Mouse (Mus musculus): ENCODE measurements at regions not wholly inside any gene's neighbourhood (a gene's known extent, or its start where the extent isn't known, plus 50 kb on each side); places are given as distances from the start of the nearest gene placed in this dataset.

DNA sequence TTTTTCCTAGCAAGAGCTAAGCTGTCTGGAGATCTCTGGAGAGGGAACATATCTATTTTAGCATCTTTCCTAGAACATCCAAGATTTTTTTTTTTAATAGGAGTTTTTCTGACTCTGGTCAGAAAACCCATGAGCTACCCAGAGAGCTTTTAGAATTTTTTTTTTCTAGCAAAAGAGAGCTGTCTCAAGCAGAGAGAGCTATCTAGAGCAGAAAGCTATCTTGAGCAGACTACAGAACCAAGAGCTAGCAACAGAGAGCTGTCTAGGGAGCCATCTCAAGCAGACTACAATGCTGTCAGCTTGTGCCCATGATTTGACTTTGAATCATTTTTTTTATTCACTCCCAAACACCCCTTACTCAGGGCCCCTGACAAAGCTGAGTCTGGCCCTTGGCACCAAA, 112.5 kb downstream of the Mbip start:
- no peak for DNase-seq
- Histone ChIP-seq H3K4me3 (no peak overlapping the region), H3K27ac (no peak overlapping the region)
- TF ChIP-seq CTCF (IDR thresholded peaks at IDR 0.05), result no peak
- intact Hi-C loops (cut with DNase I), result no loop called here

DNA sequence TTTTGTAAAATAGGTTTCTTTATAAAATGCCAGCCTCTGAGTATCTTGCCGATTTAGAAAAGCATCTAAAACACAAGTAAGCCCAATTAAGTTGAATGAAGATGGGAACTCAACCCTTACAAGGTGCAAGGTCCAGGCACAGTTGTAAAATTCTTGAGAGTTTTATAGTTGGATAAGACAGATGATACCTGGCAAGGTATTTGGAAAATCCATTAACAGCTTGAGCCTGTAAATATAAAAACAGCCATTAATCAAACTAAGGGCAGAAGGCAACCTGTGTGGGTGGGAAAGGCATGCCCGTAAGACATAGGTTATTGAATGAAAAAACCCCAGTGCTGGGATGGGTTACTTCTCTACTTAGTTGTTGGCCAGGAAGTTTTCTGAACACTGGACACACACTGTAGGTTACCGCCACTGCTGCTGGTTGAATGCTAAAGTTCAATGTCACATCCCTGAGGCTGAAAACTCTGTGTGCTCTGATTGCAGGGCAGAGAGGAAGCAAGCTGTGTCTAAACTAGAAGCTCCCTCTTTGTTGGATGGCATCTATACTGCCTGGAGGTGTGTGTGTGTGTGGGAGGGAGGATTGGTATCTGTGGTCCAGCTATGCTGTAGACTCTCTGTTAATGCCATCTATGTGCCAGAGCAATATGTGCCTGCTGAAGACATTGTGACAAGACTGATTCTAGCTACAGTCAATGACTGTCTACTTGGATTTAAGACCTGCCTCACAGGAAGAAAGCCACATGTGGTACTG, 121.4 kb downstream of the Mbip start:
- intact Hi-C loops (cut with DNase I), result no loop called here
- no peak for DNase-seq
- no peak overlapping the region for H3K4me3 ChIP-seq
- TF ChIP-seq CTCF (IDR thresholded peaks at IDR 0.05), result no peak
- no peak overlapping the region for H3K27ac ChIP-seq

DNA sequence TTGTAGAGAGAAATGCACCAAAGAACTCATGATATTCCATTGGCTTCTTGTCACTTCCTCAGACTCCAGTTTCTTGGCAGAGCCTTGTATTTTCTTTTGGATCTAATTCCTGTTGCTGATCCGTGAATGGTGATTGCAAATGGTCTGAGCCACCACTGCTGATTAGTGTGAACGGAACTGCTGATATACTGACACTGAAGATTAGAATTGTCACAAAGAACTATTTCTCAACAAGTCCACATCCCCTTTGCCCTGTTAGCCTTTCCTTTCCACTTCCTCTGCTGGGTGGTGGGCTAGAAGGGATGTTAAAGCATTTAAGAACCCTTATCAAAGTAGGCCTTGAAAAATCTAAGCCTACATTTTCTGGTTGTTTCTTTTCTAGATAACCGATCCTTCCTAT, 152.2 kb downstream of the Mbip start:
- no peak for TF ChIP-seq CTCF (IDR thresholded peaks at IDR 0.05)
- intact Hi-C loops (cut with DNase I), result no loop called here
- H3K4me3 ChIP-seq, result no peak overlapping the region
- H3K27ac ChIP-seq, result no peak overlapping the region
- no peak for DNase-seq

DNA sequence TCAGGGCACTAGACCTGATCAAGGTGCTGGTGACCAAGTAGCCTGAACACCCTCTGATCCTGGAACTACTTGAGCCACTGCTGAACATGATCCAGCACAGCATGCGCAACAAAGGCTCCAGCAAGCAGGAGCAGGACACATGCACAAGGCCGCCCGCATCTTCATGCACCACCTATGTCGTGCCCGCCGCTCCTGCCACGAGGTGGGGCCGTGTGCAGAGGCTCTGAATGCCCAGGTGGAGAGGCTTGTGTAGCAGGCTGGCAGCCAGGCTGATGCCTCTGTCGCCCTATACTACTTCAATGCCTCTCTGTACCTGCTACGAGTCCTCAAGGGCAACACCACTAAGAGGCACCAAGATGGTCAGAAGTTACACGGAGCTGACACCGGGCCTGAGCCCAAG, 156.1 kb downstream of the Mbip start:
- no peak overlapping the region for H3K4me3 ChIP-seq
- H3K27ac ChIP-seq, result no peak overlapping the region
- no peak for DNase-seq
- intact Hi-C loops (cut with DNase I), result no loop called here
- no peak for TF ChIP-seq CTCF (IDR thresholded peaks at IDR 0.05)

DNA sequence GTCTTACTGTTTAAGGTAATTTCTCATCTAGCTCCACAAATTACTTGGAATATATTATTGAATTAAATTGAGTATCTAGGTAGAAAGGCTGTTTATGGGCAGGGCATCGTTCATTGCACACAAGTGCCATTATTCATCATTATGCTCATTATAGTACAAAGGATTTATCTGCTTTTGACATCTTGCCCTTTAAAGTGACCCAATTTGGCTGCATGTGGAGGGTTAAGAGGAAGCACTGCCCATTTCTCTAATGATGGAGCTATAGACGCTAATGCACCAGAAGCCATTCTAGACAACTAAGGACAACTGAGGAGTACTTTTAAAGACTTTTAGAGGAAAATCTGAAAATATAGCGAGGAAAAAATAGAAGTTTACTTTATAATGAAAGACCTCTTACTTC, 185.0 kb downstream of the Mbip start:
- Histone ChIP-seq H3K4me3 (no peak overlapping the region), H3K27ac (no peak overlapping the region)
- intact Hi-C loops (cut with DNase I), result no loop called here
- DNase-seq, result no peak
- no peak for TF ChIP-seq CTCF (IDR thresholded peaks at IDR 0.05)

DNA sequence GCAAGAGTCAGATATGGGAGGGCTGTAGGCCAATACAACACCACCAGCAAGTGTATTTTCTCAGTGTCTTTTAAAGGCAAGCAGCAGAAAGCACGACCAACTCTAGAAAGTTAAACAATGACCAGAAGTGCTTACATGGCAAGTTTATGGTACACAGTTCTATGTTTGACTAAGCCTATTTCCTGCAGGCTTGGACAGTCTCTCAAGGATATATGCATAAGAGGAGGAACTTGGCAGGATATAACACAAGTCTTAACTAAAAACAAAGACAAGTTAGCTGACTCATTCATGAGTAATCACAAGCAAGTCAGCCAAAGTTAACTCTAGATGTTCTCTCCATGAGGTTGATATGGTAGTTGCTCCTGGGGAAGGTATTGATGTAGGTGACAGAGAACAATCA, 201.3 kb downstream of the Mbip start:
- DNase-seq, result no peak
- TF ChIP-seq CTCF (IDR thresholded peaks at IDR 0.05), result no peak
- Histone ChIP-seq H3K4me3 (no peak overlapping the region), H3K27ac (no peak overlapping the region)
- intact Hi-C loops (cut with DNase I), result no loop called here

DNA sequence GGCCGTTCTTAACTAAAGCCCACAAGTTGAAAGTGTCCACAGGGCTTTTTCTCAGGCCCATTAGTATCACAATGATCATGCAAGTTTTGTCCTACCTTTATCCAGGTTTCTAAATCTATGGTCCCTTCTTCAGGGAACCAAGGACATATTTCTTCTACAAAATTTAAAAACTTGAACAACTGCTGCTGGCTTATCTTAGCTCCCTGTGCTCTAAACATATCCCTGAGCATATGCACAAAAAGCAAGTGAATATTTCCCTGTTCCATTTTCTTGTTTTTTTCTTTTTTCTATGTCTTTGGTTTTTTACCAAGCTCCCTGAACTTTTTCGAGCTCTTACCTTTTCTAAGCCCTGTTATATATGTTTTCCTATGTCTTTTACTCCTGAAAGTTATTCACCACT, 201.9 kb downstream of the Mbip start:
- no peak for DNase-seq
- Histone ChIP-seq H3K27ac (no peak overlapping the region), H3K4me3 (no peak overlapping the region)
- intact Hi-C loops (cut with DNase I), result no loop called here
- no peak for TF ChIP-seq CTCF (IDR thresholded peaks at IDR 0.05)

DNA sequence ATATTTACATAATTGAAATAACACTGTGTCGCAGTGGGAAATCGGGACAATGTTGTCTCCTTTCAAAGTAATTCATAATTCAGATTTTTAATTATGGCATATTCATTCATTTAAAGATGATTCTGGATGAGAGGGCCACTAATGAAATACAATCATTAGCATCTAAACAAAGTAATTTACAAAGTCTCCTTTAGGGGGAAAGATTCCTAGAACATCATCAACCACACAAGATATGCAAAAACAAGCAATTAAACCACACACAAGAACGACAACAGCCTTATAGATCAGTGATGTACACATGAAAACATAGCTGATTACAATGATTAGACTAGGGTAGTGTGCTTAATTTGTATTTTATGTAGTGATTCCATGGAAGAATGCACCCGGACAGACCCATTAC, 231.2 kb downstream of the Mbip start:
- H3K27ac ChIP-seq, result no peak overlapping the region
- H3K4me3 ChIP-seq, result no peak overlapping the region
- no peak for DNase-seq
- TF ChIP-seq CTCF (IDR thresholded peaks at IDR 0.05), result no peak
- intact Hi-C loops (cut with DNase I), result no loop called here

DNA sequence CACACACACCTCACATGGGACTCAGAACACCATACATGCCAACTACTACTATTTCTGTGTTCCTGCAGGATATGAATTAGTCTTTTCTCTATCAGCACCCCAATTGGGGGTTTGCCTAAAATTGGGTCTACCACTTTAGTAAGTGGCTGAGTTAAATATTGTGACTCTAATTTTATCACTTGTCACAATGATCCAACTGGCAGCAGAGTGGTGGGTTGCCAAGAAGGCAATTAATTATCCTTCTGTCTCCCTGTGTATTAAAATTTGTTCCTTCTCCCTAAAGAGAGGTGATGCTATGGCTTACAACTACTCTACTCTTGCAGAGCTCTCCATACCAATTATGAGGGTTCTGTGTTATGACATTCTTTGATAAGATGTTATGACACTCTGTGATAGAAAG, 245.3 kb downstream of the Brms1l start:
- no peak overlapping the region for H3K4me3 ChIP-seq
- no peak overlapping the region for H3K27ac ChIP-seq
- DNase-seq, result no peak
- no peak for TF ChIP-seq CTCF (IDR thresholded peaks at IDR 0.05)
- intact Hi-C loops (cut with DNase I), result no loop called here

DNA sequence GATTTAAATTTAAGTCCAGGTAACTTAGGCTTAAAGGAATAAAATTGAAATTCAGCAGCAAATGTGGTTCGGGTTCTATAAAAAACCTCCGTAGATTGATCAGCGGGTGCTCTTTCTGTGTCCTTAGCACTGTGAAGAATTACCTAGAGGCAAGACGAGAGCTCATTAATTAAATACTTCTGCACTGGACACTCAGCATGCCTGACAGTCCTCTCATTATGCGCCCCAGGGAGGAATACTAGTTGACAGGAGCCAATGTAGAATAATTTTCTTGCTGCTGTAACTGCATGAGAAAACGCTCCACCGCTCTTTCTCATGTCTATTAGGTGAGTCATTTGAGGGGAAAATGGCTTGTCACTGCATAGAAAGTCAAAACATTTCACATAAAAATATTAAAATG, 228.1 kb downstream of the Brms1l start:
- DNase-seq, result no peak
- TF ChIP-seq CTCF (IDR thresholded peaks at IDR 0.05), result no peak
- Histone ChIP-seq H3K4me3 (no peak overlapping the region), H3K27ac (no peak overlapping the region)
- intact Hi-C loops (cut with DNase I), result loop anchor here (5.0 kb wide), 1 partner anchor 478 kb away; no protein-coding TSS in a partner anchor

DNA sequence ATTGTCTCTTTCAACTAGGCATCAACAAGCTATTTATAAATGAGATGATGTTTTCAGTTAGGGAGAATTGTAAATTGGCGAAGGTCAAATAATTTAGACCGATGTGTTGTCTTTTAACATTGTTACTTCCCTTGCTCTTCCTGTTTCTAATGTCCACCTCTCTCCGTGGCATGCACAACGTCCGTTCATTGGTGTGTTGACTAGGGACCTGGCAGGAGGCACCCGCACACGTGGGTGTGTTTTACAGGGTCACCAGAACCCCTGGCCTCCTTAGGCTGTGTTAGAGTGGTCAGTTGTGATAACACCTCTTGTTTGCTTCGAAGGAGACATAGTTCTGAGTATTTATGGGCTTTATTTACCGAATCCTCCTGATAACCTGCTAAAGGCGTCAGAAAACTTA, 222.8 kb downstream of the Brms1l start:
- TF ChIP-seq CTCF (IDR thresholded peaks at IDR 0.05), result no peak
- Histone ChIP-seq H3K27ac (no peak overlapping the region), H3K4me3 (no peak overlapping the region)
- intact Hi-C loops (cut with DNase I), result loop anchor here (2.0 to 5.0 kb wide), 2 partner anchors 468 to 578 kb away; no protein-coding TSS in a partner anchor
- no peak for DNase-seq

DNA sequence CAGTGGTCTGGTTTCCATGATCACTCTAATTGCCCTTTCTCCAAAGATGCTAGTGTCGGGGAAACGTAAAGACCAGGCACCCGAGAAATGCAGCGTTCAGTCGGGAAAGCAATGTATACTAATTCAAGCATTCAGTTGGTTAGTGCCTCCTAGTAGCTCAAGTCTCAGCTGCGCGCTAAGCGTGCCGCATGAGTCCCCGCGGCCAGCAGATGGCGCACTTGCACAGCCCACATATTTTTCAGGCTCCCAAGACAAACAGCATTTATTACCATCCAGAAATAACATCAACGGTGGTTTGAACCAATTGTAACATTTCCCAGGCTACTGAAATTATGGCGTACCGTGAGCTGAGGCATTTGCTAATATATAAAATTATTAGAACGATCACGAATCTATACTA, 222.3 kb downstream of the Brms1l start:
- intact Hi-C loops (cut with DNase I), result loop anchor here (2.0 to 5.0 kb wide), 2 partner anchors 469 to 578 kb away; no protein-coding TSS in a partner anchor
- peak; percentile 94 for TF ChIP-seq CTCF (IDR thresholded peaks at IDR 0.05)
- Histone ChIP-seq H3K27ac (no peak overlapping the region), H3K4me3 (no peak overlapping the region)
- peak; percentile 67 for DNase-seq

DNA sequence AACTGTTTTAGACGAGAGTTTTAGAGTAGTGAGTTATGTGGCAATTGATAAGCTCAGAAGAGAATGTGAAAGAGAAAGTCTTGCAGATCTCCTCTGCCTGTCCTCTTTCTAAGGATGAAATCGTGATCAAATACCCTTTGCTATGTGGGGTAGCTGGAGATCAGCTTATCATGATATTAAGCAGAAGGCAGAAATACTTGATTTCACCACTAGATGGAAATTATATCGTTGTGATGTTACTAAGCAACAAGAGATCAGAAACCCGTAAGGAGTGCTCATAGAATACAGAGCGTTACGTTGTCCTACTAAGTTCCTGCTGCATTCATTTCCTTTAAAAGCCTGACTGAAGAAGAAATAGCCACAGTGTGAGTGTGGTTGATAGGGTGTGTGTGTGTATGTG, 219.3 kb downstream of the Brms1l start:
- no peak for DNase-seq
- intact Hi-C loops (cut with DNase I), result loop anchor here (5.0 kb wide), 1 partner anchor 472 kb away; no protein-coding TSS in a partner anchor
- no peak for TF ChIP-seq CTCF (IDR thresholded peaks at IDR 0.05)
- Histone ChIP-seq H3K27ac (no peak overlapping the region), H3K4me3 (no peak overlapping the region)

DNA sequence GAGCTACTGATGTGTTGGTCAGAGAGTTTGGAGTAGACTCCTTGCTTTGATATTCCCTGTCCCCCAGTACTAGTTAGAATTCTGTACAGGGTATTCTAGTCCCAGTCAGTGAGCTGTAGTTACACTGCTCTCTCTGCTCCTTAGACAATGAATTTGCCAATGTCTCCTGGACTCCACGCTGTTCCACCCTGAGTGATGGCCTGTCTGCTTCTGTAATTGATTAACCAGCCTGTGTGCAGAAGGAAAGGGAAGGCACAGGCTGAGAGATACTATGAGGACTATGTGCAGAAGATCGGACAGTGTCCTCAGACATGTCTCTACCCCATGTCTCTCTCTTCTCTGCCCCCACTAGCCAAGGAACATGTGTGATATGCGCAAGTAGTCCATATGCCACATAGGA, 209.9 kb downstream of the Brms1l start:
- DNase-seq, result no peak
- intact Hi-C loops (cut with DNase I), result no loop called here
- Histone ChIP-seq H3K4me3 (no peak overlapping the region), H3K27ac (no peak overlapping the region)
- TF ChIP-seq CTCF (IDR thresholded peaks at IDR 0.05), result no peak
